Mouse (Mus musculus) forebrain, embryonic 12.5 days (tissue): ENCODE results near the gene Rpp38. TPM values are rescaled to one million over a fixed set of nuclear protein-coding genes. Genes with fewer than 3 reads are reported as not detected.

Experiments
- ATAC-seq: fragments of 200-750 bp; cut with Nextera tagmentation; 2 replicates; pipeline ENCODE4 v1.8.0; 2017; ENCODE audit warnings: moderate TSS enrichment; ENCODE audit not compliant: low FRiP score
- H3K27ac ChIP-seq: fragments of 300-500 bp; sonication (generic); 2 replicates; pipeline ENCODE4 v1.5.1; 2016; ENCODE audit warnings: mild to moderate bottlenecking
- H3K27me3 ChIP-seq: fragments of 300-500 bp; sonication (generic); 2 replicates; pipeline ENCODE4 v1.6.1; 2016; ENCODE audit warnings: mild to moderate bottlenecking
- H3K36me3 ChIP-seq: fragments of 300-500 bp; sonication (generic); replicated peaks from 2 replicates; pipeline ENCODE4 v1.6.1; 2016; ENCODE audit warnings: mild to moderate bottlenecking
- H3K4me1 ChIP-seq: fragments of 300-500 bp; sonication (generic); 2 replicates; pipeline ENCODE4 v1.6.1; 2016
- H3K4me2 ChIP-seq: fragments of 300-500 bp; sonication (generic); 2 replicates; pipeline ENCODE4 v1.6.1; 2016; ENCODE audit warnings: mild to moderate bottlenecking, moderate library complexity
- H3K4me3 ChIP-seq: fragments of 300-500 bp; sonication (generic); replicated peaks from 2 replicates; pipeline ENCODE4 v1.5.1; 2016; ENCODE audit warnings: mild to moderate bottlenecking
- H3K9ac ChIP-seq: fragments of 300-500 bp; sonication (generic); 2 replicates; pipeline ENCODE4 v1.6.1; 2016; ENCODE audit warnings: mild to moderate bottlenecking
- H3K9me3 ChIP-seq: fragments of 300-500 bp; sonication (generic); 2 replicates; pipeline ENCODE4 v1.6.1; 2016
- WGBS: fragments of 180-500 bp; shearing (Covaris S2); methylation state at CpG from one replicate; pipeline ENCODE4 v1.1.7; 2016; 5-methylcytosine and 5-hydroxymethylcytosine counted together
- polyA plus RNA-seq: library from polyadenylated mRNA; unstranded; fragments of >200 nt; fragmentation: Nextera tagmentation; extraction: Ambion mirVana; gene quantifications from 2 replicates; pipeline ENCODE4 v1.2.1, GENCODE M21; 2016

Rpp38 gene
- polyA plus RNA-seq, 1 experiment from 2014 or later, result 17.6 TPM

GRCm38 (mm10) chr2:3331071-3331703 is 1.3 kb downstream of the Rpp38 start:
- peak overlapping the region; percentile 70 for H3K4me2 ChIP-seq
- 0 out of 2 replicates have a peak overlapping the region, but pooled peaks have one; percentile 13 for H3K9ac ChIP-seq
- no peaks in the 10 kb centered on the region for H3K9me3 ChIP-seq
- peaks cover 21% of the 10 kb centered on the region for H3K4me1 ChIP-seq
- ATAC-seq, result no peak
- peaks cover 7% of the 10 kb centered on the region; the same call in 1 of the 2 replicates for H3K27me3 ChIP-seq
- H3K27ac ChIP-seq, result no peak overlapping the region
- peak overlapping the region; percentile 67 for H3K4me3 ChIP-seq
- peaks cover 21% of the 10 kb centered on the region for H3K36me3 ChIP-seq
- 86% methylated on average over 5 of the region's 5 CpGs for WGBS

GRCm38 (mm10) chr2:3327351-3327750 is 5.1 kb downstream of the Rpp38 start:
- Histone ChIP-seq H3K4me3 (no peak overlapping the region), H3K9ac (no peak overlapping the region), H3K27ac (no peak overlapping the region), H3K9me3 (no peaks in the 10 kb centered on the region), H3K4me2 (no peak overlapping the region), H3K36me3 (peaks cover 55% of the 10 kb centered on the region), H3K4me1 (peaks cover 12% of the 10 kb centered on the region), H3K27me3 (no peaks in the 10 kb centered on the region)
- ATAC-seq, result no peak
- 37% methylated on average over 1 of the region's 1 CpGs for WGBS

- Histone ChIP-seq H3K9me3 (no peaks in the 10 kb centered on the region), H3K9ac (no peak overlapping the region), H3K4me2 (no peak overlapping the region), H3K36me3 (peaks cover 59% of the 10 kb centered on the region), H3K27me3 (no peaks in the 10 kb centered on the region), H3K4me1 (peaks cover 9% of the 10 kb centered on the region), H3K4me3 (no peak overlapping the region), H3K27ac (no peak overlapping the region)
- 100% methylated on average over 1 of the region's 1 CpGs for WGBS
- no peak for ATAC-seq
Observed at GRCm38 (mm10) chr2:3326547-3326946, 5.9 kb downstream of the Rpp38 start.

- Histone ChIP-seq H3K27ac (no peak overlapping the region), H3K4me2 (no peak overlapping the region), H3K4me3 (no peak overlapping the region), H3K27me3 (no peaks in the 10 kb centered on the region), H3K9ac (no peak overlapping the region), H3K9me3 (no peaks in the 10 kb centered on the region), H3K4me1 (no peaks in the 10 kb centered on the region), H3K36me3 (peaks cover 68% of the 10 kb centered on the region)
- 93% methylated on average over 7 of the region's 7 CpGs for WGBS
- no peak for ATAC-seq
Observed at GRCm38 (mm10) chr2:3324381-3325130, 7.9 kb downstream of the Rpp38 start.

- Histone ChIP-seq H3K4me1 (no peaks in the 10 kb centered on the region), H3K36me3 (peaks cover 64% of the 10 kb centered on the region), H3K9ac (no peak overlapping the region), H3K27me3 (no peaks in the 10 kb centered on the region), H3K4me2 (no peak overlapping the region), H3K4me3 (no peak overlapping the region), H3K9me3 (no peaks in the 10 kb centered on the region), H3K27ac (no peak overlapping the region)
- ATAC-seq, result no peak
- 93% methylated on average over 2 of the region's 2 CpGs for WGBS
Observed at GRCm38 (mm10) chr2:3323132-3323531, 9.3 kb downstream of the Rpp38 start.

- no peaks in the 10 kb centered on the region for H3K27me3 ChIP-seq
- no peak overlapping the region for H3K9ac ChIP-seq
- peaks cover 19% of the 10 kb centered on the region for H3K36me3 ChIP-seq
- no peak for ATAC-seq
- H3K27ac ChIP-seq, result no peak overlapping the region
- WGBS, result 92% methylated on average over 3 of the region's 3 CpGs
- H3K4me2 ChIP-seq, result no peak overlapping the region
- H3K4me1 ChIP-seq, result no peaks in the 10 kb centered on the region
- no peak overlapping the region for H3K4me3 ChIP-seq
- H3K9me3 ChIP-seq, result no peaks in the 10 kb centered on the region
Observed at GRCm38 (mm10) chr2:3305426-3306025, 26.9 kb downstream of the Rpp38 start.

GRCm38 (mm10) chr2:3295826-3296225 is 36.6 kb downstream of the Rpp38 start:
- Histone ChIP-seq H3K4me2 (no peak overlapping the region), H3K4me3 (no peak overlapping the region), H3K36me3 (no peaks in the 10 kb centered on the region), H3K9ac (no peak overlapping the region), H3K4me1 (no peaks in the 10 kb centered on the region), H3K27ac (no peak overlapping the region), H3K9me3 (no peaks in the 10 kb centered on the region), H3K27me3 (no peaks in the 10 kb centered on the region)
- ATAC-seq, result no peak
- WGBS, result 93% methylated on average over 7 of the region's 7 CpGs

- ATAC-seq, result no peak
- H3K27ac ChIP-seq, result no peak overlapping the region
- H3K27me3 ChIP-seq, result no peaks in the 10 kb centered on the region
- H3K4me3 ChIP-seq, result no peak overlapping the region
- no peak overlapping the region for H3K4me2 ChIP-seq
- 86% methylated on average over 1 of the region's 1 CpGs for WGBS
- H3K36me3 ChIP-seq, result no peaks in the 10 kb centered on the region
- H3K9ac ChIP-seq, result no peak overlapping the region
- no peaks in the 10 kb centered on the region for H3K4me1 ChIP-seq
- H3K9me3 ChIP-seq, result no peaks in the 10 kb centered on the region
Observed at GRCm38 (mm10) chr2:3292170-3292569, 40.3 kb downstream of the Rpp38 start.

GRCm38 (mm10) chr2:3289581-3289980 is 42.9 kb downstream of the Rpp38 start:
- Histone ChIP-seq H3K36me3 (no peaks in the 10 kb centered on the region), H3K4me3 (no peak overlapping the region), H3K27me3 (no peaks in the 10 kb centered on the region), H3K9ac (no peak overlapping the region), H3K4me1 (peaks cover 12% of the 10 kb centered on the region), H3K4me2 (no peak overlapping the region), H3K9me3 (no peaks in the 10 kb centered on the region), H3K27ac (no peak overlapping the region)
- WGBS, result 96% methylated on average over 1 of the region's 1 CpGs
- ATAC-seq, result no peak

GRCm38 (mm10) chr2:3286243-3286642 is 46.2 kb downstream of the Rpp38 start:
- ATAC-seq, result no peak
- Histone ChIP-seq H3K4me1 (peaks cover 18% of the 10 kb centered on the region), H3K36me3 (no peaks in the 10 kb centered on the region), H3K9me3 (no peaks in the 10 kb centered on the region), H3K4me2 (no peak overlapping the region), H3K4me3 (no peak overlapping the region), H3K9ac (no peak overlapping the region), H3K27me3 (no peaks in the 10 kb centered on the region), H3K27ac (no peak overlapping the region)
- WGBS, result 86% methylated on average over 2 of the region's 2 CpGs

- no peak overlapping the region for H3K27ac ChIP-seq
- ATAC-seq, result no peak
- H3K4me1 ChIP-seq, result peaks cover 18% of the 10 kb centered on the region
- no peak overlapping the region for H3K9ac ChIP-seq
- no peaks in the 10 kb centered on the region for H3K9me3 ChIP-seq
- 81% methylated on average over 3 of the region's 3 CpGs for WGBS
- H3K4me3 ChIP-seq, result peak overlapping the region; percentile 79; the same call in 1 of the 2 replicates
- peak overlapping the region; percentile 79 for H3K4me2 ChIP-seq
- H3K27me3 ChIP-seq, result no peaks in the 10 kb centered on the region
- no peaks in the 10 kb centered on the region for H3K36me3 ChIP-seq
Observed at GRCm38 (mm10) chr2:3285709-3286108, 46.7 kb downstream of the Rpp38 start.

- peaks cover 18% of the 10 kb centered on the region for H3K4me1 ChIP-seq
- ATAC-seq, result no peak
- H3K27me3 ChIP-seq, result no peaks in the 10 kb centered on the region
- H3K4me3 ChIP-seq, result peak overlapping the region; percentile 79
- WGBS, result 2% methylated on average over 6 of the region's 6 CpGs
- no peaks in the 10 kb centered on the region for H3K36me3 ChIP-seq
- peak overlapping the region; percentile 80 for H3K9ac ChIP-seq
- H3K9me3 ChIP-seq, result no peaks in the 10 kb centered on the region
- peak overlapping the region; percentile 79 for H3K4me2 ChIP-seq
- H3K27ac ChIP-seq, result peak overlapping the region; percentile 90; the same call in 1 of the 2 replicates
Observed at GRCm38 (mm10) chr2:3285181-3285530, 47.3 kb downstream of the Rpp38 start.
